Mouse (Mus musculus) brain, embryonic 14.5 days (tissue): Measurements from ENCODE around the gene Atad3a.

ENCODE experiments used
- CTCF ChIP-seq: fragments of 200-500 bp; IDR thresholded peaks from 2 replicates; pipeline ENCODE4 v1.5.1; 2012; ENCODE audit warnings: inconsistent platforms, mild to moderate bottlenecking, moderate library complexity, borderline replicate concordance; ENCODE audit not compliant: insufficient read depth, insufficient read length; ENCODE audit errors: extremely low read depth
- POLR2A ChIP-seq: fragments of 200-500 bp; IDR thresholded peaks from 2 replicates; pipeline ENCODE4 v1.6.1; 2012; ENCODE audit warnings: mild to moderate bottlenecking, inconsistent platforms, borderline replicate concordance; ENCODE audit not compliant: poor library complexity, insufficient read depth, insufficient read length, severe bottlenecking; ENCODE audit errors: extremely low read depth

DNA sequence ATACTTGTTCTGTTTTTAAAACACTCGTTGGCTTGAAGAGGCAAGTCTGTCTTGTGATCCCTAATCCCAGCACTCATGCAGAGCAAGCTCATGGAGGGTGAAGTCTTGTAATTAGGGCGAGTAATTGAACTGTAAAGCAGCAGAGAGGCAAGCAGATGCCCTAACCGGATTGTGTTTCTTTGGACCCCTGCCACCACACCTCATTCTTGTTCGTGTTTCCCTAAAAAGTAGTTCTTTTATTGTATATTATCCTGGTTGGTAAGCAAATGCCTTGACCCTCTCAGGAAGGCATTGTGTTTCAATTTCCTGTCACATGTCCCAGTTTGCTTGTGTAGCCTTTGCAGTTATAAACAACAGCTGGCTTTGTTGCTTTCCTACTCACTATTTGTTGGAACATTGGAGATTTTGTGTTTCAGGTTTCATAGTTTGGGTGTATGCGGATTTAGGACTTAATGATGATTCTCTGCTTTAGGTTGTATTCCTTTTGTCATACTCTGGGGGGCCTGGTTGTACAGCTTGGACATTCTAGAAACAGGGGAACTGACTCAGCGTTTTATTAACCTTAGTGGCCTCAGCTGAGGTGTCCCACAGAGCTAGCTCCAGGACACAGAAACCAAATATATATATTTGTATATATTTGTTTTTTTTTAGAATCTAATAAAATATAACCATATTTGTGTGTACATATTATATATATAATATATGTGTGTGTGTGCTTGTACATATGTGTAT, 50.2 kb downstream of the Atad3a start:
- no peak for TF ChIP-seq CTCF
- TF ChIP-seq POLR2A = no peak
